Mouse (Mus musculus) kidney, postnatal 0 days (tissue): ENCODE data around the gene Rpl38. TPM values are rescaled to one million over a fixed set of nuclear protein-coding genes. Genes with fewer than 3 reads are reported as not detected.
A peak's percentile ranks its signal among the peaks of the same experiment; 100 is the strongest.

Experiments used
- ATAC-seq: fragments of 200-750 bp; cut with Nextera tagmentation; replicated peaks from 2 replicates; pipeline ENCODE4 v1.8.0; 2017; ENCODE audit warnings: low read depth, moderate number of reproducible peaks, moderate TSS enrichment, moderate library complexity; ENCODE audit not compliant: low FRiP score
- DNase-seq: peaks from one replicate; pipeline ENCODE4 v3.0.0-alpha.2; 2016; ENCODE audit warnings: low spot score
- H3K27ac ChIP-seq: fragments of 300-500 bp; sonication (generic); 2 replicates; pipeline ENCODE4 v1.5.1; 2014; ENCODE audit warnings: mild to moderate bottlenecking
- H3K27me3 ChIP-seq: fragments of 300-500 bp; sonication (generic); 2 replicates; pipeline ENCODE4 v1.6.1; 2014; ENCODE audit warnings: low read length, mixed read lengths; ENCODE audit not compliant: insufficient read depth
- H3K36me3 ChIP-seq: fragments of 300-500 bp; sonication (generic); 2 replicates; pipeline ENCODE4 v1.6.1; 2014; ENCODE audit warnings: low read length, mixed read lengths; ENCODE audit not compliant: insufficient read depth
- H3K4me1 ChIP-seq: fragments of 300-500 bp; sonication (generic); replicated peaks from 2 replicates; pipeline ENCODE4 v1.6.1; 2014; ENCODE audit warnings: antibody characterized with exemption, low read length, mixed read lengths; ENCODE audit not compliant: insufficient read depth
- H3K4me2 ChIP-seq: fragments of 300-500 bp; sonication (generic); 2 replicates; pipeline ENCODE4 v1.6.1; 2014; ENCODE audit warnings: mild to moderate bottlenecking, low read length, moderate library complexity, mixed read lengths
- H3K4me3 ChIP-seq: fragments of 300-500 bp; sonication (generic); replicated peaks from 2 replicates; pipeline ENCODE4 v1.5.1; 2014; ENCODE audit warnings: low read depth, low read length
- H3K9ac ChIP-seq: fragments of 300-500 bp; sonication (generic); 2 replicates; pipeline ENCODE4 v1.6.1; 2014; ENCODE audit warnings: low read depth, low read length
- H3K9me3 ChIP-seq: fragments of 300-500 bp; sonication (generic); replicated peaks from 2 replicates; pipeline ENCODE4 v1.6.1; 2016; ENCODE audit warnings: low read length, inconsistent platforms, mixed read lengths
- CTCF ChIP-seq: IDR thresholded peaks from 2 replicates; pipeline ENCODE4 v1.5.1; 2016; ENCODE audit warnings: antibody characterized with exemption, low read depth, mild to moderate bottlenecking, moderate library complexity
- WGBS: fragments of 180-500 bp; shearing (Covaris S2); extraction: QIAGEN DNeasy Blood & Tissue Kit; methylation state at CpG from one replicate; pipeline ENCODE4 v1.1.7; 2014; 5-methylcytosine and 5-hydroxymethylcytosine counted together
- polyA plus RNA-seq: library from polyadenylated mRNA; unstranded; fragments of >200 nt; fragmentation: Nextera tagmentation; extraction: Ambion mirVana; gene quantifications from 2 replicates; pipeline ENCODE4 v1.2.1, GENCODE M21; 2015

Gene Rpl38
- polyA plus RNA-seq, 1 experiment from 2014 or later = 1,429 TPM

GRCm38 (mm10) chr11:114641136-114641535 lies 27.2 kb upstream of the Rpl38 start:
- DNase-seq (peak; percentile 40), ATAC-seq (no peak)
- 0 out of 2 replicates have a peak, but pooled peaks cover 11% of the 10 kb centered on the region for H3K27me3 ChIP-seq
- TF ChIP-seq CTCF = no peak
- no peak overlapping the region for H3K9ac ChIP-seq
- no peak overlapping the region for H3K4me3 ChIP-seq
- no peak overlapping the region for H3K27ac ChIP-seq
- no peak overlapping the region for H3K4me2 ChIP-seq
- H3K9me3 ChIP-seq = no peaks in the 10 kb centered on the region
- 85% methylated on average over 8 of the region's 8 CpGs for WGBS
- H3K36me3 ChIP-seq = no peaks in the 10 kb centered on the region
- H3K4me1 ChIP-seq = no peaks in the 10 kb centered on the region

- Histone ChIP-seq H3K9ac (no peak overlapping the region), H3K4me3 (no peak overlapping the region), H3K4me1 (no peaks in the 10 kb centered on the region), H3K4me2 (no peak overlapping the region), H3K9me3 (no peaks in the 10 kb centered on the region), H3K27me3 (0 out of 2 replicates have a peak, but pooled peaks cover 11% of the 10 kb centered on the region), H3K27ac (no peak overlapping the region), H3K36me3 (no peaks in the 10 kb centered on the region)
- no peak for TF ChIP-seq CTCF
- ATAC-seq (no peak), DNase-seq (no peak)
- 65% methylated on average over 12 of the region's 12 CpGs for WGBS
Measured at GRCm38 (mm10) chr11:114642184-114642583, 26.1 kb upstream of the Rpl38 start.

GRCm38 (mm10) chr11:114642926-114643325 lies 25.4 kb upstream of the Rpl38 start:
- Histone ChIP-seq H3K27me3 (0 out of 2 replicates have a peak, but pooled peaks cover 11% of the 10 kb centered on the region), H3K27ac (no peak overlapping the region), H3K4me3 (no peak overlapping the region), H3K36me3 (no peaks in the 10 kb centered on the region), H3K4me2 (no peak overlapping the region), H3K9ac (no peak overlapping the region), H3K9me3 (no peaks in the 10 kb centered on the region), H3K4me1 (no peaks in the 10 kb centered on the region)
- WGBS = 54% methylated on average over 11 of the region's 11 CpGs
- TF ChIP-seq CTCF = no peak
- DNase-seq (no peak), ATAC-seq (no peak)

DNA sequence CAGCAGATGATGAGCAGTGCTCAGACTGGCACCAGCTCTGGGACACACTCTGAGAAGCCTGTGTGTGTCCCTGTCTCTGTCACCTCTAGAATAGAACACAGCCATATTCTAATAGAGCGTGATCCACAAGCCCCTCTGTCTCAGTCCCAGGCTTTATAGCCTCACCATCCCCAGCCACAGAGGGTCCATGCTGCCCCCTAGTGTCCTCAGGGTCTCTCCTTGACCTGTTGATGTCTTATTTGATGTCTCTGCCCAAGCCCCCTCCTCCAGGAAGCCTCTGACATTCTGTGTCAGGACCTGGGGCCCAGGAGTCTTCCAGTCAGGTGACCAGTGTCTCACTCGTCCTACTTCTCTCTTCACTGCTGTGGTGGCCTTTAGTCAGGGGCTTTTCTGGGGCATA lies 24.2 kb upstream of the Rpl38 start:
- no peak overlapping the region for H3K9ac ChIP-seq
- DNase-seq = no peak
- no peaks in the 10 kb centered on the region for H3K36me3 ChIP-seq
- 53% methylated on average over 2 of the region's 2 CpGs for WGBS
- H3K4me2 ChIP-seq = no peak overlapping the region
- no peak for ATAC-seq
- no peak overlapping the region for H3K4me3 ChIP-seq
- H3K9me3 ChIP-seq = no peaks in the 10 kb centered on the region
- 0 out of 2 replicates have a peak, but pooled peaks have one; percentile 11 for TF ChIP-seq CTCF
- H3K27me3 ChIP-seq = 0 out of 2 replicates have a peak, but pooled peaks cover 7% of the 10 kb centered on the region
- no peak overlapping the region for H3K27ac ChIP-seq
- no peaks in the 10 kb centered on the region for H3K4me1 ChIP-seq

GRCm38 (mm10) chr11:114649510-114649909 lies 18.8 kb upstream of the Rpl38 start:
- no peak for DNase-seq
- Histone ChIP-seq H3K27ac (no peak overlapping the region), H3K36me3 (no peaks in the 10 kb centered on the region), H3K4me1 (no peaks in the 10 kb centered on the region), H3K4me3 (no peak overlapping the region), H3K9me3 (no peaks in the 10 kb centered on the region), H3K9ac (no peak overlapping the region), H3K27me3 (0 out of 2 replicates have a peak, but pooled peaks cover 4% of the 10 kb centered on the region), H3K4me2 (no peak overlapping the region)
- 69% methylated on average over 4 of the region's 4 CpGs for WGBS
- 0 out of 2 replicates have a peak, but pooled peaks have one; percentile 19 for TF ChIP-seq CTCF
- ATAC-seq = no peak

DNA sequence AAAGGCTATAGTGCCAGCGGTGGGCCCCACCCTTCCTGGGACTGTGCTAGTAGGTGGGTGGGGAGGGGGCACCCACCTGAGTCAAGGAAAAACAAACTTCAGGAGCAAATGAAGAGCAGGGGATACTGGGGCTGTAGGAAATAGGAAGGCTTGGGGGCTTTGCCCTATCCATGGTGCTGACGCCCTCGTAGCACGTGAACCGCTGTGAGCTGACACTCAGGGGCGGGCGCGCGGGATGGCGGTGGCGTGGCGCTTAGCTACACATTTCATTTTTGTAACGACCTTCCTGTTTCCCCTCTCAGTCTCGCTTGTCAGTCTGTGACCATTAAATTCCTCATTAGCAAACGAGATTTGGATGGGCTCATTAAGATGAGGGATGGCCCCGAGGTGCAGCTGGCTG lies 15.8 kb upstream of the Rpl38 start:
- Histone ChIP-seq H3K4me1 (no peaks in the 10 kb centered on the region), H3K4me3 (no peak overlapping the region), H3K9me3 (no peaks in the 10 kb centered on the region), H3K27me3 (0 out of 2 replicates have a peak, but pooled peaks cover 4% of the 10 kb centered on the region), H3K27ac (no peak overlapping the region), H3K36me3 (no peaks in the 10 kb centered on the region), H3K9ac (no peak overlapping the region), H3K4me2 (no peak overlapping the region)
- ATAC-seq (no peak), DNase-seq (peak; percentile 61)
- TF ChIP-seq CTCF = no peak
- WGBS = 5% methylated on average over 16 of the region's 16 CpGs

DNA sequence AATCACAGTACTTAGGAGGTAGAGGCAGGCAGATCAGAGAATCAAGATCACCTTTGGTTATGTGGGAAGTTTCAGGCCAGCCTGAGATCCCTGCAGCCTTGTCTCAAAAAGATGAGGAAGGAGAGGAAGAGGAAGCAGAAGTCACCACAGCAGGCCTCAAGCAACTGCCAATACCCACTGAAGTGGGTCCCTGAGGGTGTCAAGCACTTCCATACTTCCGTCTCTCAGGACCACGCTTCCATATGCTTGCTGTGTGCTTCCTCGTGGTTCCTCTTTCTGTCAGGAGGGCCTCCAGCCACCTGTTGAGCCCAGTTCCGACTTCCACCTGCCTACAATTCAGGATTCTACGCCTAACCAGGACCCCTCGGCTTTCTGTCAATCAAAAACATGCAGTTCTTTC lies 14.7 kb upstream of the Rpl38 start:
- Histone ChIP-seq H3K27me3 (0 out of 2 replicates have a peak, but pooled peaks cover 4% of the 10 kb centered on the region), H3K9me3 (no peaks in the 10 kb centered on the region), H3K4me2 (no peak overlapping the region), H3K36me3 (no peaks in the 10 kb centered on the region), H3K27ac (no peak overlapping the region), H3K9ac (no peak overlapping the region), H3K4me3 (no peak overlapping the region), H3K4me1 (no peaks in the 10 kb centered on the region)
- ATAC-seq (no peak), DNase-seq (no peak)
- no peak for TF ChIP-seq CTCF
- 88% methylated on average over 6 of the region's 6 CpGs for WGBS
